Mouse (Mus musculus) liver, adult 2 months (tissue): ENCODE data around the gene Tcp11l2. TPM values are rescaled to one million over a fixed set of nuclear protein-coding genes. Genes with fewer than 3 reads are reported as not detected.

Source experiments
- DNase-seq: peaks from one replicate; pipeline ENCODE4 v3.0.0-alpha.2; 2011; ENCODE audit warnings: low read depth, low spot score; ENCODE audit errors: extremely low read depth
- H3K27ac ChIP-seq: fragments of 200-500 bp; replicated peaks from 2 replicates; pipeline ENCODE4 v1.5.1; 2012; ENCODE audit warnings: low read depth, mild to moderate bottlenecking, control low read depth, inconsistent platforms, low read length; ENCODE audit not compliant: insufficient read depth
- H3K27me3 ChIP-seq: fragments of 200-500 bp; 2 replicates; pipeline ENCODE4 v1.6.1; 2012; ENCODE audit warnings: mild to moderate bottlenecking, moderate library complexity, low read length, inconsistent platforms; ENCODE audit not compliant: control insufficient read depth, insufficient read depth
- H3K36me3 ChIP-seq: fragments of 200-500 bp; 2 replicates; pipeline ENCODE4 v1.6.1; 2012; ENCODE audit warnings: low read length, inconsistent platforms; ENCODE audit not compliant: control insufficient read depth, insufficient read depth
- H3K4me1 ChIP-seq: fragments of 200-500 bp; 2 replicates; pipeline ENCODE4 v1.6.1; 2011; ENCODE audit warnings: low read length; ENCODE audit not compliant: control insufficient read depth, insufficient read depth
- H3K4me3 ChIP-seq: fragments of 200-500 bp; 2 replicates; pipeline ENCODE4 v1.5.1; 2011; ENCODE audit warnings: low read depth, mild to moderate bottlenecking, control low read depth, low read length, moderate library complexity; ENCODE audit not compliant: insufficient read depth
- H3K79me2 ChIP-seq: fragments of 200-500 bp; 2 replicates; pipeline ENCODE4 v1.6.1; 2012; ENCODE audit warnings: inconsistent platforms, mild to moderate bottlenecking, low read length, moderate library complexity; ENCODE audit not compliant: control insufficient read depth, insufficient read depth
- H3K9ac ChIP-seq: fragments of 200-500 bp; 2 replicates; pipeline ENCODE4 v1.6.1; 2012; ENCODE audit warnings: low read depth, mild to moderate bottlenecking, control low read depth, inconsistent platforms, low read length
- CTCF ChIP-seq: fragments of 200-500 bp; IDR thresholded peaks from 2 replicates; pipeline ENCODE4 v1.5.1; 2011; ENCODE audit warnings: low read depth, low read length, control low read depth
- POLR2A ChIP-seq: fragments of 200-500 bp; IDR thresholded peaks from 2 replicates; pipeline ENCODE4 v1.6.1; 2011; ENCODE audit warnings: low read length, control low read depth; ENCODE audit not compliant: insufficient read depth; ENCODE audit errors: extremely low read depth
- WGBS: fragments of 180-500 bp; shearing (Covaris S2); methylation state at CpG from one replicate; pipeline ENCODE4 v1.1.7; 2018; 5-methylcytosine and 5-hydroxymethylcytosine counted together
- polyA plus RNA-seq: library from polyadenylated mRNA; depleted of rRNA; stranded (reverse); fragments of >200 nt; gene quantifications from 2 replicates; pipeline ENCODE4 v1.2.3, GENCODE M21; 2012; rRNA removed
- total RNA-seq: library from RNA; depleted of rRNA; stranded (reverse); fragments of >200 nt; gene quantifications from 2 replicates; pipeline ENCODE4 v1.2.3, GENCODE M21; 2014; rRNA removed

The Tcp11l2 gene
- total RNA-seq (30.8 and 36.5 TPM in 2 replicates), polyA plus RNA-seq (20.6 and 21.6 TPM in 2 replicates)

DNA sequence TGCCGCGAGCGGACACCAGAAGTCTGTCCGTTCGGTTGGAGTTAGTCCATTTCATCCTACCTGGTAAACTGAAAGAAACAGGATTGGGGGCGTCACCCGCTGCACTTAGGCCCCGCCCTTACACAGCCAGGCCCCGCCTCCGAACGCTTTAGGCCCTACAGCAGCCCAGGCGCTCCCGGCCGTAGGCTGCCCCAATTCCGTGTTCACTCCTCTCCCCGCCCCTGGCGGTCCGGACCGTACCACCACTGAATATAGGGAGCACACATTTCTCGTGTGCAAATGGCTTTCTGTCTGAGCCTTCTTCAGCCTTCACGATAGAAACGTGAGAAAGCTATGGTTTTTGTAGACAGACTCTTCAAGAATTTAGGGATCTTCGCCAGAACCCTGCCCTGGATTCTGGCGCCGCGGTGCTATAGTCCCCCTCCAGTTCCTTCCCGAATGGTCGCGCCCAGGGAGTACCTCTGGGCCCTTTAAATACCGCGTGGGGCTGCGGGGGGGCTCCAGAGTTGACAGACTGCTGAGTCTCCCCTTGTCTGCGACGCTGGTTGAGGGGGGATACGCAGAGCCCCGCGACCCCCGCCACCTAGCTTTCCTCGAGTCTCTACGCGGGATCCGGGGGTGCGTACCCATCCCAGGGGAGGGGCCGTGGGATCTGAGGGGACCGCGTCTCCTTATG is at the start of gene Tcp11l2:
TSS of gene Tcp11l2 (plus strand) at position 232 of the 676 bp plus-strand sequence.
- Histone ChIP-seq H3K79me2 (peaks cover 24% of the 10 kb centered on the region; the same call in 1 of the 2 replicates), H3K4me1 (peaks cover 14% of the 10 kb centered on the region), H3K36me3 (no peaks in the 10 kb centered on the region), H3K27me3 (no peaks in the 10 kb centered on the region), H3K4me3 (peak within 1 kb of the TSS; percentile 78), H3K9ac (peak within 1 kb of the TSS; percentile 85), H3K27ac (peak within 1 kb of the TSS; percentile 94)
- TF ChIP-seq CTCF (no peak), POLR2A (peak; percentile 67; the same call in 1 of the 2 replicates)
- DNase-seq: peak; percentile 87
- WGBS: under 1% methylated on average over 46 of the region's 46 CpGs

GRCm38 (mm10) chr10:84527070-84527469 is 49.4 kb upstream of the Tcp11l2 start:
- DNase-seq: no peak
- Histone ChIP-seq H3K4me1 (no peaks in the 10 kb centered on the region), H3K36me3 (no peaks in the 10 kb centered on the region), H3K27me3 (no peaks in the 10 kb centered on the region), H3K9ac (no peak overlapping the region), H3K79me2 (no peaks in the 10 kb centered on the region; the same call in 1 of the 2 replicates), H3K27ac (no peak overlapping the region), H3K4me3 (no peak overlapping the region)
- TF ChIP-seq POLR2A: no peak
- no peak for TF ChIP-seq CTCF
- WGBS: 75% methylated on average over 5 of the region's 5 CpGs

DNA sequence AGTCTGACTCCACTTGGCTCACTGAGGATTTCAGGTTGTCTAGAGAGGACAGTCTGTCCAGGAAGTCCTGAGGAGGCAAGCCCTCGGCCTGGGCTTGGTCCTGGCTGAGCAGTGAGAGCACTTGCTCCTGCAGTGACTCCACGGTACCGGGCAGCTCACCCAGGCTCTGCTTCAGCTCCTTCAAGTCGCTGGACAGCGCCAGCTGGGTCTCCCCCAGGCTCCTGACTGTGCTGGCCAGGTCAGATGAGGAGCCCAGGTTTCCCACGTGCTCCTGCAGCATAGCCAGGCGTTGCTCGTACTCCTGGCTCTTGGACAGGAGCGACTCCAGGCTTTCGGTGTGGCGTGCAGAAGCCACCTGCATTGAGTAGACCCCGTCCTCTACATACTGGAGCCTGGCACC is 48.8 kb upstream of the Tcp11l2 start:
- Histone ChIP-seq H3K4me1 (no peaks in the 10 kb centered on the region), H3K27me3 (no peaks in the 10 kb centered on the region), H3K4me3 (no peak overlapping the region), H3K79me2 (no peaks in the 10 kb centered on the region; the same call in 1 of the 2 replicates), H3K9ac (no peak overlapping the region), H3K27ac (no peak overlapping the region), H3K36me3 (no peaks in the 10 kb centered on the region)
- no peak for DNase-seq
- WGBS: 91% methylated on average over 12 of the region's 12 CpGs
- TF ChIP-seq CTCF (no peak), POLR2A (no peak)

DNA sequence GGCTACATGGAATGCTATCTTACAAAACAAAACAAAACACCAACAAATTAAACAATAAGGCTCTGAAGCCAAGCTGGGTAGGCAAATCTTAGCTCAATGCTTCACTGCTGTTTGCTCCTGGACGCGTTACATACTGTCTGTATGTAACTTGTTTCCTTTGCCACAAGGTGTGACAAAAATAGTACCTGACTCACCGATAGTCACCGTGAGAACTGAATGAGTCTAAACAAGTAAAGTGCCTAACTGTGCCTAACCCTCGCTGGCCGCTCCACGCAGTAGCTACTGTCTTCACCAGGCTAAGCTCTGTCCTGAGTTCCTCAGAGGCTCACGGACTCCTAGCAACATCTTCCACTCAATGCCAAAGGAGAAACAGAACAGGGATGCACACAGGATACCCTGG is 46.0 kb upstream of the Tcp11l2 start:
- no peaks in the 10 kb centered on the region for H3K36me3 ChIP-seq
- H3K27ac ChIP-seq: no peak overlapping the region
- H3K27me3 ChIP-seq: peaks cover 9% of the 10 kb centered on the region
- H3K4me3 ChIP-seq: no peak overlapping the region
- no peak for TF ChIP-seq POLR2A
- TF ChIP-seq CTCF: no peak
- no peak overlapping the region for H3K9ac ChIP-seq
- DNase-seq: no peak
- H3K4me1 ChIP-seq: no peaks in the 10 kb centered on the region
- 85% methylated on average over 8 of the region's 8 CpGs for WGBS
- H3K79me2 ChIP-seq: no peaks in the 10 kb centered on the region; the same call in 1 of the 2 replicates

DNA sequence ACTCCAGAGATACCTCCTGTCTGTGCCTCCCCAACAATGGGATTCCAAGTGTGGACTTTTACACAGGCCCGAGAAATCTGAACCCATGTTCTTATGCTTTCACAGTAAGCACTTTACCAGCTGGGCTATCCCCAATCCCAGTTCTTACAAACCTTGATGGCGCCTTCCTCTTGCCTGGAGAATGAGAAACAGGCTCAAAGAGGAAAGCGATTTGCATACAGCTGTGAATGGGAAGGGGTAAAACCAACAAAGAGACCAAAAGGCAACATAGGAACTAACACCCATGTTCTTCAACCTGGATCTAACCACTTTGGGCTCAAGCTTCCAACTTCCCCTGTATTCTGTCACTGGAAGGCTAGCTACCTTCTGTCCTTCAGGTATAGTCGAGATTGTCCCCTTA is 44.9 kb upstream of the Tcp11l2 start:
- 91% methylated on average over 4 of the region's 4 CpGs for WGBS
- TF ChIP-seq POLR2A (no peak), CTCF (no peak)
- no peak for DNase-seq
- H3K27me3 ChIP-seq: peaks cover 9% of the 10 kb centered on the region
- peak overlapping the region; percentile 38; the same call in 1 of the 2 replicates for H3K27ac ChIP-seq
- H3K36me3 ChIP-seq: no peaks in the 10 kb centered on the region
- H3K4me1 ChIP-seq: no peaks in the 10 kb centered on the region
- H3K79me2 ChIP-seq: no peaks in the 10 kb centered on the region; the same call in 1 of the 2 replicates
- H3K4me3 ChIP-seq: no peak overlapping the region
- H3K9ac ChIP-seq: no peak overlapping the region

DNA sequence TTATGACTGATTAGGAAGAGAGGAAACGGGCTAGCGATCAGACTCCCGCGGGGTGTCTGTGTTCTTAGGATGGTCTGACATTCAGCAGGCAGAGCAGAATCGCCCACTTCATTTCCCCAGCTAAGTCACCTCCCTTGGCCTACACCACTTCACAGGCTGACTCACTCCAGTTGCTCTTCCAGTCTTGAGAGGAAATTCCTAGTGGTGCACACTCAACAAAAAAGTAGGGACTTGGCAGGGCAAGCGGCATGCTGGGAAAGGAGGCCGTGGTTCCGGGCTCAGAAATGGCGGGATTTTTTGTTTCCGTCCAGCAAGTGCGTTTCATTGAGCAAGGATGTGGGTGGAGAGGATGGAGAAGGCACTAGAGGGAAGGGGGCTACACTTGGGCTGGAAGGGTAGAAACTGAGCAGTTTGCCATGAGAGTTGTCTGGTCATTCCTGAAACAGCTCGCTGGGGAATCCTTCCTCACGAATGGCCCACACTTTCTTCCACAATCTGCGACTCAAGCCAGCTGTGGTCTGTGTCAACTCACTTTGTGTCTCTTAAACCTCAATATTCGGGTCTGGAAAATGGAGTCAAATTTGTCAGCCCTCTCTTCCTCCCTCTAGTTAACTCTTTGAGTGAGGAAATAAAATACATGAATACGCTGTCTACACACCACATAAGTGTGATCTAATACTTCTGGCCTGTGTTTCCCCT is 44.1 kb upstream of the Tcp11l2 start:
- peaks cover 9% of the 10 kb centered on the region for H3K27me3 ChIP-seq
- WGBS: 72% methylated on average over 16 of the region's 16 CpGs
- peak; percentile 7 for DNase-seq
- no peaks in the 10 kb centered on the region for H3K36me3 ChIP-seq
- no peaks in the 10 kb centered on the region for H3K4me1 ChIP-seq
- H3K79me2 ChIP-seq: no peaks in the 10 kb centered on the region; the same call in 1 of the 2 replicates
- TF ChIP-seq CTCF (no peak), POLR2A (no peak)
- peak overlapping the region; percentile 38; the same call in 1 of the 2 replicates for H3K27ac ChIP-seq
- no peak overlapping the region for H3K9ac ChIP-seq
- H3K4me3 ChIP-seq: peak overlapping the region; percentile 10; the same call in 1 of the 2 replicates
